Mouse (Mus musculus) ES-E14 (cell line): ENCODE data around the gene Krtap1-3. TPM values are rescaled to one million over a fixed set of nuclear protein-coding genes. Genes with fewer than 3 reads are reported as not detected.
"Not testable (repeated sequence)": the region's sequence is repeated elsewhere in the genome, so short reads cannot be mapped to it uniquely, and the experiment has no call there.

ENCODE experiments used
- DNase-seq: peaks from one replicate; pipeline ENCODE4 v3.0.0-alpha.2; 2013; ENCODE audit warnings: low read depth, low spot score
- H3K27ac ChIP-seq: 2 replicates; pipeline ENCODE4 v1.5.1; 2012; ENCODE audit warnings: low read depth, mild to moderate bottlenecking, low read length, moderate library complexity, mixed read lengths; ENCODE audit not compliant: poor library complexity, insufficient read depth, severe bottlenecking
- H3K36me3 ChIP-seq: 2 replicates; pipeline ENCODE4 v1.6.1; 2012; ENCODE audit warnings: mild to moderate bottlenecking, low read length, moderate library complexity, mixed read lengths; ENCODE audit not compliant: control insufficient read depth, poor library complexity, insufficient read depth, severe bottlenecking
- H3K4me1 ChIP-seq, 2 experiments: fragments of 150-350 bp in 1 of 2; sonication (generic) in 1 of 2; 2 replicates each; pipeline ENCODE4 v1.6.1; 2012; ENCODE audit warnings: low read length in 2 of 2, mild to moderate bottlenecking in 1 of 2, mixed read lengths in 1 of 2; ENCODE audit not compliant: control insufficient read depth in 2 of 2, insufficient read depth in 2 of 2, poor library complexity in 1 of 2
- H3K4me3 ChIP-seq, 2 experiments: fragments of 150-350 bp in 1 of 2; sonication (generic) in 1 of 2; 2 replicates each; pipeline ENCODE4 v1.5.1; 2012; ENCODE audit warnings: low read length in 2 of 2, low read depth in 1 of 2, mild to moderate bottlenecking in 1 of 2, mixed read lengths in 1 of 2; ENCODE audit not compliant: insufficient read depth in 1 of 2, poor library complexity in 1 of 2, severe bottlenecking in 1 of 2
- H3K9ac ChIP-seq: 2 replicates; pipeline ENCODE4 v1.6.1; 2012; ENCODE audit warnings: low read depth, mild to moderate bottlenecking, low read length, mixed read lengths; ENCODE audit not compliant: poor library complexity, insufficient read depth, severe bottlenecking
- H3K9me3 ChIP-seq: fragments of 150-350 bp; sonication (generic); 2 replicates; pipeline ENCODE4 v1.6.1; 2012; ENCODE audit warnings: low read depth, mild to moderate bottlenecking, low read length; ENCODE audit not compliant: control insufficient read depth, insufficient read depth
- CHD2 ChIP-seq: IDR thresholded peaks from 2 replicates; pipeline ENCODE4 v1.6.1; 2014; ENCODE audit warnings: mild to moderate bottlenecking, low read depth, low read length, inconsistent platforms
- HCFC1 ChIP-seq: IDR thresholded peaks from 2 replicates; pipeline ENCODE4 v1.6.1; 2012; ENCODE audit warnings: low read length, inconsistent platforms, borderline replicate concordance; ENCODE audit not compliant: insufficient read depth
- MAFK ChIP-seq: IDR thresholded peaks from 2 replicates; pipeline ENCODE4 v1.6.1; 2014; ENCODE audit warnings: mild to moderate bottlenecking, low read depth, low read length, inconsistent platforms; ENCODE audit not compliant: insufficient read depth
- ZC3H11A ChIP-seq: IDR thresholded peaks from 2 replicates; pipeline ENCODE4 v1.6.1; 2012; ENCODE audit warnings: low read depth, mild to moderate bottlenecking, inconsistent platforms, low read length, borderline replicate concordance
- ZNF384 ChIP-seq: IDR thresholded peaks from 2 replicates; pipeline ENCODE4 v1.6.1; 2012; ENCODE audit warnings: low read depth, low read length, inconsistent platforms
- in situ Hi-C, 2 experiments: fragments of 600-800 bp; cut with MboI; formaldehyde crosslinking; loops; one replicate each; pipeline ENCODE4 v1.15.1; 2025; ENCODE audit warnings: low sequenced_read_pairs in 2 of 2, inconsistent platforms in 1 of 2; ENCODE audit not compliant: unreplicated experiment in 2 of 2
- total RNA-seq: library from RNA; depleted of rRNA; stranded (reverse); fragments of 300-350 nt; gene quantifications from 2 replicates; pipeline ENCODE4 v1.2.3, GENCODE M21; 2012

Gene Krtap1-3
- total RNA-seq, 1 experiment, result not detected

- Histone ChIP-seq H3K4me3 (no peak overlapping the region), H3K36me3 (no peaks in the 10 kb centered on the region), H3K27ac (no peak overlapping the region), H3K9ac (no peak overlapping the region), H3K9me3 (no peaks in the 10 kb centered on the region), H3K4me1 (no peaks in the 10 kb centered on the region)
- no peak for TF ChIP-seq ZNF384
- no peak for TF ChIP-seq ZC3H11A
- TF ChIP-seq MAFK, result no peak
- no peak for TF ChIP-seq CHD2
- TF ChIP-seq HCFC1, result no peak
- no peak for DNase-seq
- in situ Hi-C loops, result no loop called here
Observed at GRCm38 (mm10) chr11:99633293-99633692, 42.2 kb upstream of the Krtap1-3 start.

GRCm38 (mm10) chr11:99630890-99631289 lies 39.8 kb upstream of the Krtap1-3 start:
- no peak for TF ChIP-seq CHD2
- no peak for TF ChIP-seq ZC3H11A
- TF ChIP-seq ZNF384, result no peak
- TF ChIP-seq HCFC1, result no peak
- TF ChIP-seq MAFK, result no peak
- Histone ChIP-seq H3K9me3 (no peaks in the 10 kb centered on the region), H3K4me1 (no peaks in the 10 kb centered on the region), H3K36me3 (no peaks in the 10 kb centered on the region), H3K4me3 (no peak overlapping the region), H3K9ac (no peak overlapping the region), H3K27ac (no peak overlapping the region)
- no peak for DNase-seq
- in situ Hi-C loops, result no loop called here

DNA sequence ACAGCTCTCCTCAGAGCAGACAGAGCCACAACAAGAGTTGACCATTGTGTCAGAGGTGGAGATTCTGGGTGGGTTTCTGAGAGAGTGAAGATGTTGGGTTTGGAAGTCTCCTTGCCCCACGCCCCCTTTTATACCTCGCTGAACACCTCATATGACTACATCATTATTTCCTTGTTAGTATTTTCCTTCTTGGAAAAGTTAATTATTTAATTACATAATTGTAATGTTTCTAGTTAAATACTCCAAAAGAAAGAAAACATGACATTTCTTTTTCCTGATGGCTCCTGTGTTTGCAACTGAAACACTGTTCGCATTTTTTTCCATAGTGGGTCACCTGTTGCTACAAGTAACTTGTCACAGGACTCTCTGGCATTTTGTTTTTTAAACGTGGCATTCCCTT lies 37.0 kb upstream of the Krtap1-3 start, which contains the start of gene Krtap4-1:
Gene Krtap4-1, minus strand, starts transcription at position 101 of the 400 bp plus-strand sequence.
- DNase-seq, result no peak
- Histone ChIP-seq H3K9ac (no peak within 1 kb of the TSS), H3K4me3 (0 out of 4 replicates have a peak within 1 kb of the TSS, but pooled peaks of 1 of the 2 experiments have one; percentile 0), H3K4me1 (no peaks in the 10 kb centered on the region), H3K9me3 (no peaks in the 10 kb centered on the region), H3K27ac (no peak within 1 kb of the TSS), H3K36me3 (no peaks in the 10 kb centered on the region)
- in situ Hi-C loops, result no loop called here
- TF ChIP-seq ZC3H11A (no peak), CHD2 (no peak), HCFC1 (no peak), MAFK (no peak), ZNF384 (no peak)

- in situ Hi-C loops, result no loop called here
- no peak for DNase-seq
- H3K9me3 ChIP-seq, result no peaks in the 10 kb centered on the region
- H3K9ac ChIP-seq, result no peak within 1 kb of the TSS
- no peaks in the 10 kb centered on the region for H3K4me1 ChIP-seq
- no peak for TF ChIP-seq CHD2
- TF ChIP-seq ZC3H11A, result no peak
- no peak for TF ChIP-seq ZNF384
- no peak for TF ChIP-seq HCFC1
- no peak for TF ChIP-seq MAFK
- no peak within 1 kb of the TSS for H3K27ac ChIP-seq
- no peak within 1 kb of the TSS for H3K4me3 ChIP-seq
- H3K36me3 ChIP-seq, result no peaks in the 10 kb centered on the region
Observed at GRCm38 (mm10) chr11:99620335-99620734, 29.2 kb upstream of the Krtap1-3 start, which contains the start of gene Gm11562. Gene Gm11562 (minus strand): TSS chr11:99620435.

- Histone ChIP-seq H3K4me1 (no peaks in the 10 kb centered on the region), H3K27ac (no peak within 1 kb of the TSS), H3K4me3 (no peak within 1 kb of the TSS), H3K36me3 (no peaks in the 10 kb centered on the region), H3K9ac (no peak within 1 kb of the TSS), H3K9me3 (no peaks in the 10 kb centered on the region)
- no peak for DNase-seq
- in situ Hi-C loops, result no loop called here
- TF ChIP-seq MAFK (no peak), ZNF384 (no peak)
Observed at GRCm38 (mm10) chr11:99614796-99615363, 23.7 kb upstream of the Krtap1-3 start, which contains the start of gene Krtap2-4. Gene Krtap2-4 (minus strand): TSS chr11:99614846.

DNA sequence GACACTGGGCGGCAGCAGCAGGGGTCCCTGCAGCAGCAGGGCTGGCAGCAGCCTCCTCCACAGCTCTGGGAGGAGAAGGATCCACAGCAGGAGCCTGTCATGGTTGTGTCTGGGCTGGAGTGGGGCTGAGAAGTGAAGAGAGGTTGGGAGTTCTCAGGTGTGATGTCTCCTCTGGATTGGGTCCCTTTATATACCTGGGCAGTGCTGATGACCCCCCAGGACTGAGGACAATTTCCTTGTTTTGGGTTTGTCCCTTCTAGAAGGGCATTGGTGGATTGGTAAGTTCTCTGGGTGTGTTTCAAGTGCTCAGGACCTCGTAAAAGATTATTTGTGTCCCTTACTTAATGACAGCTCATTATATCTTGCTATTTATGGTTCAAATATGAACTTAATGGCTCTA lies 18.9 kb upstream of the Krtap1-3 start, which contains the start of gene Gm11937:
Gene Gm11937, minus strand, starts transcription at position 101 of the 400 bp plus-strand sequence.
- H3K4me1 ChIP-seq, H3K4me3 ChIP-seq, DNase-seq, H3K27ac ChIP-seq, H3K36me3 ChIP-seq, H3K9me3 ChIP-seq, in situ Hi-C loops, H3K9ac ChIP-seq: not testable (repeated sequence)
